Mouse (Mus musculus): ENCODE measurements around the gene Atp11a.

GRCm38 (mm10) chr8:12833616-12834015 lies 76.8 kb downstream of the Atp11a start:
- TF ChIP-seq POLR2A (IDR thresholded peaks at IDR 0.05; ENCODE audit: low read depth, low read length) (no peak), CTCF (IDR thresholded peaks at IDR 0.05; ENCODE audit: extremely low read depth, insufficient read length, insufficient replicate concordance, low read depth, low read length) (no peak)

Measured in small intestine, adult 2 months (tissue).